Mouse (Mus musculus) olfactory bulb, adult 2 months (tissue): Measurements from ENCODE around the gene Phlda2.

Experiments
- CTCF ChIP-seq: fragments of 200-500 bp; IDR thresholded peaks from 2 replicates; pipeline ENCODE4 v1.5.1; 2012; ENCODE audit warnings: low read depth, mild to moderate bottlenecking, low read length, moderate library complexity; ENCODE audit not compliant: insufficient read depth
- POLR2A ChIP-seq: fragments of 200-500 bp; IDR thresholded peaks from 2 replicates; pipeline ENCODE4 v1.6.1; 2012; ENCODE audit warnings: mild to moderate bottlenecking, low read depth, low read length, moderate library complexity; ENCODE audit not compliant: insufficient read depth

GRCm38 (mm10) chr7:143549588-143550220, 46.8 kb upstream of the Phlda2 start:
- TF ChIP-seq CTCF = no peak
- no peak for TF ChIP-seq POLR2A
